ENCODE assay signal across 10 mouse cellular contexts in the genomic region with DNA sequence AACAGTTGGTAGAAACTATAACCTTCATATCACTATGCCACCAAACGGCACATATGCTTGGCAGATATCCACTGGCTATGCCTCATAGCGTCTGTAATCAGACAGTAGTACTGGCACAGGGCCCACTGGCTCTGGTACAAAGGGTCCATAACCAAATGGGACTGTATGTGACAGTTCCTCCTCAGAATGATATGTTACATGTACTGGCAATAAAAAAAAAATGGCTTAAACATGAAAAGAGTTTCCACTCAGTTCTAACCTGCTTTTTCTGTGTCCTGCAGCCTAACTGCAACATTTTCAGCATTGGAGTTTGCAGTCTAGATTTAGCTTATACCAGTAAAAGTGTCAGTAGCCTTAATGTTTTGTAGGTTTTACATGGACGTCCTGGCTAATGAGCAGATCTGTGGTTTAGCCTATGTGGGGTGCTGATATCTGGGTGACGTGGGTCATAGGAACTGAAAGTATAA. TPM values are rescaled to one million over a fixed set of nuclear protein-coding genes. Genes with fewer than 3 reads are reported as not detected.
DNase-seq lines count a peak whose midpoint lies in the region; ATAC-seq lines count a peak whose summit lies in the region.
"Had no signal": no experiment of that assay in that cellular context is flagged by ENCODE, and none has a peak within 500 bp of the region (broad histone marks: within the 10 kb centered on the region; RNA-seq: fewer than 3 reads in every experiment).

No protein-coding gene starts in this region.

- H3K9ac ChIP-seq in heart, embryonic 13.5 days: no peak overlapping the region
- no peak overlapping the region for H3K9ac ChIP-seq in lung, embryonic 16.5 days (ENCODE audit: low read length)
- H3K9ac ChIP-seq: midbrain, embryonic 12.5 days had no signal

- H3K9me3 ChIP-seq in heart, embryonic 13.5 days: peaks cover 8% of the 10 kb centered on the region; the same call in 1 of the 2 replicates
- H3K9me3 ChIP-seq in lung, embryonic 16.5 days (ENCODE audit: control insufficient read depth, low read length): peaks cover 3% of the 10 kb centered on the region; the same call in 1 of the 2 replicates

- no peaks in the 10 kb centered on the region for H3K27me3 ChIP-seq in heart, embryonic 13.5 days (replicated peaks)
- no peaks in the 10 kb centered on the region for H3K27me3 ChIP-seq in lung, embryonic 16.5 days (ENCODE audit: control insufficient read depth, insufficient read depth, low read depth, low read length)

- 37% methylated on average over 4 of the region's 4 CpGs for WGBS in heart, embryonic 13.5 days
- WGBS in lung, embryonic 16.5 days: 41% methylated on average over 4 of the region's 4 CpGs

- H3K36me3 ChIP-seq in heart, embryonic 13.5 days: no peaks in the 10 kb centered on the region
- no peaks in the 10 kb centered on the region for H3K36me3 ChIP-seq in lung, embryonic 16.5 days (ENCODE audit: control insufficient read depth, insufficient read depth, low read length)
- H3K36me3 ChIP-seq: midbrain, embryonic 12.5 days had no signal

- no peak overlapping the region for H3K4me2 ChIP-seq in heart, embryonic 13.5 days
- H3K4me2 ChIP-seq in lung, embryonic 16.5 days (ENCODE audit: low read depth, low read length): no peak overlapping the region
- H3K4me2 ChIP-seq: midbrain, embryonic 12.5 days had no signal

- no peak overlapping the region for H3K4me3 ChIP-seq in heart, embryonic 13.5 days
- no peak overlapping the region for H3K4me3 ChIP-seq in lung, embryonic 16.5 days (ENCODE audit: low read length)
- H3K4me3 ChIP-seq: midbrain, embryonic 12.5 days had no signal

- H3K4me1 ChIP-seq in heart, embryonic 13.5 days: peaks cover 57% of the 10 kb centered on the region
- H3K4me1 ChIP-seq in lung, embryonic 16.5 days (replicated peaks; ENCODE audit: control insufficient read depth, insufficient read depth, low read length): peaks cover 33% of the 10 kb centered on the region

- no peak for ATAC-seq in heart, embryonic 13.5 days (ENCODE audit: extremely low read depth, insufficient number of reproducible peaks, low FRiP score, low TSS enrichment)
- ATAC-seq in lung, embryonic 16.5 days (ENCODE audit: low read depth): no peak
- ATAC-seq in megakaryocyte-erythroid progenitor cell, adult 5-6 weeks (replicated peaks; ENCODE audit: low FRiP score, low TSS enrichment, poor library complexity, severe bottlenecking): peak; percentile 96

- DNase-seq in heart, adult 11 months: no peak
- no peak for DNase-seq in lung, postnatal 10 days
- DNase-seq in adrenal gland, postnatal 36 days: peak; percentile 71 to 80
- no peak for DNase-seq in yolk sac, embryonic 10.5 days (ENCODE audit: low spot score)
- DNase-seq in T-cell, adult 2 months (ENCODE audit: low spot score): no peak
- DNase-seq: kidney, adult 8-10 months had no signal

- H3K27ac ChIP-seq in heart, embryonic 13.5 days (replicated peaks): peak overlapping the region; percentile 85
- peak overlapping the region; percentile 69 for H3K27ac ChIP-seq in lung, embryonic 16.5 days (ENCODE audit: low read length)
- H3K27ac ChIP-seq: midbrain, embryonic 12.5 days had no signal

RNA-seq across cellular contexts. Expression of gene Hopx, which starts 9.9 kb away (rescaled TPM):
- 12.6 and 16.4 TPM in 2 replicates for polyA plus RNA-seq in heart, embryonic 13.5 days (2015; fragmentation: Nextera tagmentation; extraction: Ambion mirVana)
- polyA plus RNA-seq in lung, embryonic 16.5 days (2015; fragmentation: Nextera tagmentation; extraction: Ambion mirVana): 13.6 and 18.1 TPM in 2 replicates
- 1 to 10 TPM; 1.7 to 2.6 TPM for total RNA-seq in adrenal gland, postnatal 36 days (2021)
- total RNA-seq in megakaryocyte-erythroid progenitor cell, adult 5-6 weeks (2014; fragmentation: Nextera tagmentation): 1.9 and 4.7 TPM in 2 replicates
- 1.3 and 2.4 TPM in 2 replicates for total RNA-seq in megakaryocyte-erythroid progenitor cell, adult 5-6 weeks (2017)
- polyA plus RNA-seq: midbrain, embryonic 12.5 days had no signal

Comparison
In these comparisons a context has a peak if more than half of its experiments do, and no peak if none do; other contexts are left out.
1. DNase-seq: peak in adrenal gland, postnatal 36 days (2 of 2); none in heart, adult 11 months (single experiment), lung, postnatal 10 days (single experiment), yolk sac, embryonic 10.5 days (single experiment) and T-cell, adult 2 months (single experiment).